Mouse (Mus musculus) ES-Bruce4 (cell line): ENCODE data around the gene Sox5. TPM values are rescaled to one million over a fixed set of nuclear protein-coding genes. Genes with fewer than 3 reads are reported as not detected.

ENCODE experiments used
- H3K27ac ChIP-seq: 2 replicates; pipeline ENCODE4 v1.5.1; 2012; ENCODE audit warnings: low read length, inconsistent platforms; ENCODE audit not compliant: insufficient read depth
- H3K27me3 ChIP-seq: 2 replicates; pipeline ENCODE4 v1.6.1; 2012; ENCODE audit warnings: mild to moderate bottlenecking, low read length, inconsistent platforms; ENCODE audit not compliant: control insufficient read depth, poor library complexity, insufficient read depth, severe bottlenecking
- H3K36me3 ChIP-seq: 2 replicates; pipeline ENCODE4 v1.6.1; 2012; ENCODE audit warnings: inconsistent platforms, mild to moderate bottlenecking, low read length, moderate library complexity; ENCODE audit not compliant: control insufficient read depth, poor library complexity, insufficient read depth, severe bottlenecking
- H3K4me1 ChIP-seq: one replicate; pipeline ENCODE4 v1.8.1; 2011; ENCODE audit warnings: low read length; ENCODE audit not compliant: control insufficient read depth, insufficient read depth
- H3K4me3 ChIP-seq: 2 replicates; pipeline ENCODE4 v1.5.1; 2011; ENCODE audit warnings: low read depth, mild to moderate bottlenecking, low read length
- H3K9ac ChIP-seq: 2 replicates; pipeline ENCODE4 v1.6.1; 2012; ENCODE audit warnings: low read depth, mild to moderate bottlenecking, inconsistent platforms; ENCODE audit not compliant: poor library complexity, severe bottlenecking
- H3K9me3 ChIP-seq: replicated peaks from 2 replicates; pipeline ENCODE4 v1.6.1; 2012; ENCODE audit warnings: mild to moderate bottlenecking, low read length, inconsistent platforms; ENCODE audit not compliant: control insufficient read depth, poor library complexity, insufficient read depth, severe bottlenecking
- CTCF ChIP-seq: IDR thresholded peaks from one replicate; pipeline ENCODE4 v1.8.1; 2011; ENCODE audit warnings: low read depth, low read length
- EP300 ChIP-seq: IDR thresholded peaks from 2 replicates; pipeline ENCODE4 v1.6.1; 2011; ENCODE audit warnings: low read depth, low read length; ENCODE audit not compliant: insufficient read depth
- POLR2A ChIP-seq: IDR thresholded peaks from one replicate; pipeline ENCODE4 v1.8.1; 2011; ENCODE audit warnings: low read length; ENCODE audit not compliant: insufficient read depth
- polyA plus RNA-seq: library from polyadenylated mRNA; stranded (reverse); fragments of >200 nt; gene quantifications from 2 replicates; pipeline ENCODE4 v1.2.4, GENCODE M21; 2011; ENCODE audit warnings: low read depth; ENCODE audit not compliant: missing spikeins, insufficient read depth, insufficient read length

Gene Sox5
- polyA plus RNA-seq, 1 experiment, result not detected

- Histone ChIP-seq H3K27ac (no peak overlapping the region), H3K4me1 (no peaks in the 10 kb centered on the region), H3K36me3 (no peaks in the 10 kb centered on the region), H3K9me3 (no peaks in the 10 kb centered on the region), H3K4me3 (no peak overlapping the region), H3K9ac (no peak overlapping the region), H3K27me3 (no peaks in the 10 kb centered on the region)
- TF ChIP-seq EP300, result no peak
Observed at GRCm38 (mm10) chr6:144720846-144721245, 60.9 kb downstream of the Sox5 start.

- Histone ChIP-seq H3K4me1 (no peaks in the 10 kb centered on the region), H3K36me3 (no peaks in the 10 kb centered on the region), H3K27me3 (no peaks in the 10 kb centered on the region; the same call in 1 of the 2 replicates), H3K9ac (no peak overlapping the region), H3K27ac (no peak overlapping the region), H3K9me3 (no peaks in the 10 kb centered on the region), H3K4me3 (no peak overlapping the region)
- TF ChIP-seq EP300 (no peak), POLR2A (no peak), CTCF (no peak)
Observed at GRCm38 (mm10) chr6:144716376-144716775, 65.4 kb downstream of the Sox5 start.

GRCm38 (mm10) chr6:144711841-144712240 lies 69.9 kb downstream of the Sox5 start:
- Histone ChIP-seq H3K9ac (no peak overlapping the region), H3K27me3 (no peaks in the 10 kb centered on the region; the same call in 1 of the 2 replicates), H3K36me3 (no peaks in the 10 kb centered on the region)

GRCm38 (mm10) chr6:144710816-144711215 lies 71.0 kb downstream of the Sox5 start:
- TF ChIP-seq CTCF, result no peak
- no peak for TF ChIP-seq EP300
- no peak for TF ChIP-seq POLR2A
- no peak overlapping the region for H3K9ac ChIP-seq

More at GRCm38 (mm10) chr6:144711841-144712240, 69.9 kb downstream of the Sox5 start:
- Histone ChIP-seq H3K9me3 (no peaks in the 10 kb centered on the region), H3K4me1 (no peaks in the 10 kb centered on the region), H3K27ac (no peak overlapping the region), H3K4me3 (no peak overlapping the region)
- TF ChIP-seq POLR2A (no peak), EP300 (no peak), CTCF (no peak)

DNA sequence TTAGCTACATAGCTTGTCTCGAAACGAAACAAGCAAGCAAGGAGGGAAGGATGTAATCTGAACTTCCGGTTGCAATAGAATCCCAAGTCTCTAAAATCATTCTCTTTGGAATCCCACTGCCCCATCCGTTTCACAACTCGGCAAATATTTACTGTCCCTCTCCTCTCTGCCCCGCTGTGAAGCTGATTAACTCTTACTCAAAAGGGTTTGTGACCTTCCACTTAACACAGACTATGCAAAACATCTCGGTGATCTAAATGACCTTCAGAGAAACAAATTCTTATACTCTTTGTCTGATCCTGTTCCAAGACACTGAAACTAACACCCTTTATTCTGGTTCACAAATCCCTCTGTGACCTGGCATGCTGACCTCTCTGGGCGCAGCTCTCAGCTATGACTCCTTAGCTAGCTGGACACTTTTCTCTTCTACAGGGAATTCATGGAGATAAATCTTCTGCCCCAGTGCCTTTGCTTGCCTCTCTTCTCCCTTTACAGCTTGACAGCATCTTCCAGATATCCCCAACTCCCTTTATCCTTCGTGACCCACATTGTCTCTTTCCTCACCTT lies 72.1 kb downstream of the Sox5 start:
- no peak for TF ChIP-seq POLR2A
- TF ChIP-seq CTCF, result no peak
- TF ChIP-seq EP300, result no peak
- Histone ChIP-seq H3K9ac (no peak overlapping the region), H3K4me3 (no peak overlapping the region), H3K27me3 (no peaks in the 10 kb centered on the region), H3K4me1 (no peaks in the 10 kb centered on the region), H3K36me3 (no peaks in the 10 kb centered on the region), H3K9me3 (no peaks in the 10 kb centered on the region), H3K27ac (no peak overlapping the region)

More at GRCm38 (mm10) chr6:144710816-144711215, 71.0 kb downstream of the Sox5 start:
- Histone ChIP-seq H3K27ac (no peak overlapping the region), H3K4me1 (no peaks in the 10 kb centered on the region), H3K27me3 (no peaks in the 10 kb centered on the region; the same call in 1 of the 2 replicates), H3K4me3 (no peak overlapping the region), H3K9me3 (no peaks in the 10 kb centered on the region), H3K36me3 (no peaks in the 10 kb centered on the region)

DNA sequence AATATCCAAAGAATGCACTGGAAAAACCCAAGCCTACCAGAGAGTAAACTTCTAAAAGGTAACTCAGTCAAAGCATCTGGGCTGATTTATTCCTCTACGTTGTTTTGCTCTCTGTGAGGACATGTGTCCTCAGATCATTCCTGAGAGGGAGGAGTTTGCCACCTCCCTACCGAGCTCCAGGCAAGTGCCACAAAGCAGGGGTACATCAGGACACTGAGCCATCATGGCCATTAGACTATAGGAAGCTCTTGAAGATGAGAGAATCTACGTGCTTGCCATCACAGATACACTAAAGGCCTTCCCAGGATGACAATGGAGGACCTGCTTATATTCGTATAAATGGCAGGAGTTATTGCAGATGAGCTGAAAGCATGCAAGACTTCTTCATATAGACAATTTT lies 73.4 kb downstream of the Sox5 start:
- no peak for TF ChIP-seq POLR2A
- TF ChIP-seq EP300, result no peak
- Histone ChIP-seq H3K9ac (no peak overlapping the region), H3K4me3 (no peak overlapping the region), H3K27me3 (no peaks in the 10 kb centered on the region), H3K27ac (no peak overlapping the region), H3K4me1 (no peaks in the 10 kb centered on the region), H3K9me3 (0 out of 2 replicates have a peak, but pooled peaks cover 5% of the 10 kb centered on the region), H3K36me3 (no peaks in the 10 kb centered on the region)
